Mouse (Mus musculus) heart, adult 2 months (tissue): ENCODE measurements at regions not wholly inside any gene's neighbourhood (a gene's known extent, or its start where the extent isn't known, plus 50 kb on each side); places are given as distances from the start of the nearest gene placed in this dataset.

ENCODE experiments used
- DNase-seq, 2 experiments: peaks; one replicate each; pipeline ENCODE4 v3.0.0; 2021
- H3K27ac ChIP-seq: fragments of 200-600 bp; 2 replicates; pipeline ENCODE4 v1.8.1; 2022
- H3K27me3 ChIP-seq: fragments of 200-500 bp; 2 replicates; pipeline ENCODE4 v1.6.1; 2012; ENCODE audit warnings: mild to moderate bottlenecking, low read length, inconsistent platforms, mixed read lengths; ENCODE audit not compliant: control insufficient read depth, insufficient read depth
- H3K36me3 ChIP-seq: fragments of 200-500 bp; 2 replicates; pipeline ENCODE4 v1.6.1; 2012; ENCODE audit warnings: low read length, inconsistent platforms; ENCODE audit not compliant: control insufficient read depth, insufficient read depth
- H3K4me1 ChIP-seq: fragments of 200-500 bp; 2 replicates; pipeline ENCODE4 v1.6.1; 2011; ENCODE audit warnings: low read length; ENCODE audit not compliant: control insufficient read depth, insufficient read depth
- H3K4me3 ChIP-seq: fragments of 200-600 bp; 2 replicates; pipeline ENCODE4 v1.8.1; 2022
- H3K79me2 ChIP-seq: fragments of 200-500 bp; replicated peaks from 2 replicates; pipeline ENCODE4 v1.6.1; 2012; ENCODE audit warnings: mild to moderate bottlenecking, inconsistent platforms, low read length, moderate library complexity, mixed read lengths; ENCODE audit not compliant: control insufficient read depth, insufficient read depth
- H3K9ac ChIP-seq: fragments of 200-500 bp; 2 replicates; pipeline ENCODE4 v1.6.1; 2012; ENCODE audit warnings: low read depth, mild to moderate bottlenecking, control low read depth, inconsistent platforms, low read length, mixed read lengths
- CTCF ChIP-seq: fragments of 200-600 bp; IDR thresholded peaks from 2 replicates; pipeline ENCODE4 v1.8.1; 2022; ENCODE audit warnings: antibody characterized with exemption, mild to moderate bottlenecking, moderate library complexity
- EP300 ChIP-seq: fragments of 200-500 bp; IDR thresholded peaks from 2 replicates; pipeline ENCODE4 v1.6.1; 2011; ENCODE audit warnings: low read depth, low read length, control low read depth; ENCODE audit not compliant: insufficient read depth
- POLR2A ChIP-seq: fragments of 200-500 bp; IDR thresholded peaks from 2 replicates; pipeline ENCODE4 v1.6.1; 2011; ENCODE audit warnings: mild to moderate bottlenecking, low read depth, low read length, control low read depth; ENCODE audit not compliant: insufficient read depth
- WGBS: fragments of 180-500 bp; shearing (Covaris S2); methylation state at CpG from one replicate; pipeline ENCODE4 v1.1.7; 2018; 5-methylcytosine and 5-hydroxymethylcytosine counted together
- intact Hi-C: fragments of 180-260 bp; cut with DNase I; formaldehyde crosslinking; loops from one replicate; pipeline ENCODE4 v1.15.1; 2025

DNA sequence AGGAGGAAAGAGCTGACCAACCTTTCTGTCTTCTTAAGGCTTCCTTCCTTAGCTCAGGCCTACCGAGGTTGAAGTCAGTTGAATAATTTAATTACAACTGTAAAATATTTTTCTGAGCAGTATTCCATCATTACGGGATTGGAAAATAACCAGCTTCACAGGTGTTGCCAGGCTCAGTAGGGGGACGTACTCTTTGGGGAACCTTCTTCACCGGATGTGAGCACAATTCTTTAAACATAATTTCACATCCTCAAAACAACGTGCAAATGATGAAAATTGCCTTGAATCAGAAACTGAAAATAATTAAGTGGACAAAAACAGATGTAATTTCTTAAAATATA lies 515.9 kb downstream of the Tns3 start:
- DNase-seq = no peak
- no peak for TF ChIP-seq POLR2A
- no peak for TF ChIP-seq EP300
- no peak for TF ChIP-seq CTCF
- no peak overlapping the region for H3K27ac ChIP-seq
- H3K4me1 ChIP-seq = no peaks in the 10 kb centered on the region; the same call in 1 of the 2 replicates
- intact Hi-C loops = loop anchor here (10.0 kb wide), 1 partner anchor 96 kb away; no protein-coding TSS in a partner anchor
- H3K4me3 ChIP-seq = no peak overlapping the region
- H3K79me2 ChIP-seq = no peaks in the 10 kb centered on the region
- H3K9ac ChIP-seq = no peak overlapping the region
- H3K27me3 ChIP-seq = no peaks in the 10 kb centered on the region
- WGBS = 76% methylated on average over 5 of the region's 5 CpGs
- H3K36me3 ChIP-seq = no peaks in the 10 kb centered on the region

DNA sequence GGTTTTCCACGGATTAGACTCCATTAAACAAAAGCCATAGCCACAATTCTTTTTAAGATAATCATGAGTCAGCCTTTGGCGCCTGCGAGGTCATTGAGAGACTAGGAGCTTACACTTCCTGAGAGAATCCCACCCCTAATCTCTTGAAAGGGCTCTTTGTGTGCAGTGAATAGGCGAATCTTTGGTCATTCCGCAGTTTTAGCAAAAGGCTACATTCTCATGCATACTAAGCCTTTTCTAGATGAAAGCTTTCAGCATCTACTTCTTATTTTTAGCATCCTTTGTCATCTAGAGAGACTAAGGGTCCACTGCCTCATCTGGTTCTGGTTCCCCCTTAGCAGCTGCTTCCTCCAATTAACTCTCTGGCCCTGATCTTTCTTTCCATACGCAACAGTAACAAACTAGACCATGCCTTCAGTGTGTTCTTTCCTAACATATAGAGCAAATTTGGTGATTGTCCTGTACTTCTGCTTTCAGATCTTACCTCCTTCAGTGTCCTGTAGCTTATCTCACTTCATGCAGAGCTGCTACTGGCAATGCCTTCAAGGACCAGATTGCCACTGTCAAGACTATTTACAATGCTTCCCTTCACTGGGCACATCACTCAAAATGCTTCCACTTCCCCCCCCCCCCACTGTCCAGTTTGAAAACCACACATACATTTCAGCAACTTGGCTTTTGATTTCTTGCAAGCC lies 516.4 kb downstream of the Tns3 start:
- 51% methylated on average over 6 of the region's 6 CpGs for WGBS
- no peak for TF ChIP-seq EP300
- no peak for TF ChIP-seq CTCF
- TF ChIP-seq POLR2A = no peak
- DNase-seq = no peak
- Histone ChIP-seq H3K4me1 (no peaks in the 10 kb centered on the region; the same call in 1 of the 2 replicates), H3K36me3 (no peaks in the 10 kb centered on the region), H3K9ac (no peak overlapping the region), H3K27ac (no peak overlapping the region), H3K27me3 (no peaks in the 10 kb centered on the region), H3K4me3 (no peak overlapping the region), H3K79me2 (no peaks in the 10 kb centered on the region)
- intact Hi-C loops = loop anchor here (10.0 kb wide), 1 partner anchor 97 kb away; no protein-coding TSS in a partner anchor

DNA sequence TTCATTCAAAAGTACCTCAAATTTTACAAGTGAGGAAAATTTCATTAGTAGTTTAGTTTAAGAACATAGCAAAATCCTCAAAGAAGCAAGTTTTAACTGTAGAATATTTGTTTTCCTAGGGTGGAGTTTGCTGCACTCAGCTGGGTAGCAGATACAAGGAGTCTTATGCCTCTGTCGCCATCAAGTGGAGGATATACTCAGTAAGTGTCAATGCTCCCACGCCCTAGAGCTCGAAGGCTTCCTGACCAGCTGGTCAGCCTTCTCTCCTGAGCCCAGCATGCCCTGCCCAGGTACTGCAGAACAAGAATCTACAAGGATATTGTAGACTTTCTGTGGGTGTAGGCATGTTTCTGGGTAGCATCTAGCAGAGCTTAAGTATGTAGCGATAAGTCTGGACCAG lies 527.0 kb downstream of the Tns3 start:
- H3K27me3 ChIP-seq = no peaks in the 10 kb centered on the region; the same call in 1 of the 2 replicates
- H3K4me3 ChIP-seq = no peak overlapping the region
- H3K9ac ChIP-seq = no peak overlapping the region
- no peaks in the 10 kb centered on the region for H3K36me3 ChIP-seq
- H3K4me1 ChIP-seq = no peaks in the 10 kb centered on the region; the same call in 1 of the 2 replicates
- no peak overlapping the region for H3K27ac ChIP-seq
- H3K79me2 ChIP-seq = no peaks in the 10 kb centered on the region
- DNase-seq = no peak
- TF ChIP-seq POLR2A = no peak
- TF ChIP-seq EP300 = 0 out of 2 replicates have a peak, but pooled peaks have one; percentile 23
- TF ChIP-seq CTCF = peak; percentile 66
- intact Hi-C loops = loop anchor here (10.0 kb wide), 1 partner anchor 923 kb away; the partner anchor contains the start of gene Igfbp3
- WGBS = 33% methylated on average over 4 of the region's 4 CpGs

DNA sequence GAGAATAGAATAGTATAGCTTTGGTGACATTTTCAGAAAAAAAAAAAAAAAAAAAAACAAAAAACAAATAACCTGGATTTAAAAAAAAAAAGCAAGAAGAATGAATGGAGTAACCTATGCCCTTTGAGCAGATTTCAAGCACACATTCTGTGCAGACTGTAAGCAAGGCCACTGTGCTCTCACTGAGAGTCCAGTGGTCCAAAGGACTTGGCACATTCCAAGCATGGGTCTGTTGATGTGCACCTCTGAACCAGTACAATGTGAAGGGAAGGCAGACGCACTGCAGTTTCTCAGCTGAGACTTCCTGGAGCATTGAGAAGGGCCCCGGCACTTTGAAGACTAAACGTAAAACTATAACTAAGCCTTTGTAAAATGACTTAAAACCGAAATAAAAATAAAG lies 527.7 kb downstream of the Tns3 start:
- Histone ChIP-seq H3K27me3 (no peaks in the 10 kb centered on the region; the same call in 1 of the 2 replicates), H3K9ac (no peak overlapping the region), H3K4me1 (no peaks in the 10 kb centered on the region; the same call in 1 of the 2 replicates), H3K27ac (no peak overlapping the region), H3K4me3 (no peak overlapping the region), H3K79me2 (no peaks in the 10 kb centered on the region), H3K36me3 (no peaks in the 10 kb centered on the region)
- TF ChIP-seq EP300 = no peak
- TF ChIP-seq CTCF = no peak
- TF ChIP-seq POLR2A = no peak
- no peak for DNase-seq
- WGBS = 80% methylated on average over 4 of the region's 4 CpGs
- intact Hi-C loops = loop anchor here (10.0 kb wide), 1 partner anchor 922 kb away; the partner anchor contains the start of gene Igfbp3

DNA sequence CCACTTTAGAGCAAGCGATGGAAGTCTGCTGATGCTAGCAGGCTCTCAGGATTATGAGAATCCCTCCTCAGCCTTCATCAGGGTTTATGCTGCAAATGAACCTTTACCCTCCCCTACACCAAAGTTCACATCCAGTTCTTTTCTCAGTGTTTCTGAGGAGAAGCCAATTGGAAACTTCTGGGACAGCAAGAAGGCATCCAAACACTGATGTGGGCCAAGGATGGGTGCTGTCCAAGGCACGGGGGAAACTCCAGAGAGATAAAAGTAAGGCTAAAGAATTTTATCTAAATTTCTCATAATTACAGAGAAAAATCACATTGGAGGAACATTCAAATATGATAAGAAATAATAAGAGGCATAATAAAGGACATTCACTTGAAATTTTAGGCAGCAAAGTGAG lies 555.0 kb downstream of the Tns3 start:
- no peak for TF ChIP-seq EP300
- no peak for TF ChIP-seq CTCF
- TF ChIP-seq POLR2A = no peak
- H3K9ac ChIP-seq = no peak overlapping the region
- H3K27me3 ChIP-seq = no peaks in the 10 kb centered on the region
- no peaks in the 10 kb centered on the region for H3K36me3 ChIP-seq
- no peak overlapping the region for H3K27ac ChIP-seq
- no peaks in the 10 kb centered on the region for H3K79me2 ChIP-seq
- 67% methylated on average over 2 of the region's 2 CpGs for WGBS
- intact Hi-C loops = no loop called here
- no peak overlapping the region for H3K4me3 ChIP-seq
- DNase-seq = peak; percentile 40 to 48
- no peaks in the 10 kb centered on the region for H3K4me1 ChIP-seq

DNA sequence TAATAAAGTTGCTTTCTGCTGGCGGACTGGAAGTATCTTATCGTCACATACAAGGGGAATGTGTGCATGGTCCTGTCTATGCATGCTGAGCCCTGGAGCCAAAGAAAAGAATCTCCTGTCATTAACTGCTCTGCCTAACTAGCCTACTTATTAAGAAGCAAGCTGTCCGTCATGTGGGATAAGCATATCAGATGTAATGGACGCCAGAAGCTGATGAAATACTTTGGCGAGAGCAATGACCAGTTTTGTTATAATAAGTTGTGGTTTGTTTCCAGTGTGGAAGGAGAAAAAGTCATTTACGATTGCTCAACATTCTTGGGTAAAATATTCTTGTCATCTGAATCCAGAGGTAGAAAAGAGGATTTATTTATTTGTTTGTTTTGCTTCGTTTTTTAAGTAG lies 563.2 kb downstream of the Tns3 start:
- TF ChIP-seq EP300 = no peak
- TF ChIP-seq POLR2A = no peak
- no peak for TF ChIP-seq CTCF
- Histone ChIP-seq H3K4me1 (no peaks in the 10 kb centered on the region), H3K36me3 (no peaks in the 10 kb centered on the region), H3K27me3 (no peaks in the 10 kb centered on the region), H3K79me2 (no peaks in the 10 kb centered on the region), H3K27ac (no peak overlapping the region), H3K9ac (no peak overlapping the region), H3K4me3 (no peak overlapping the region)
- intact Hi-C loops = no loop called here
- WGBS = 60% methylated on average over 7 of the region's 7 CpGs
- peak in 1 of 2 experiments; percentile 16 for DNase-seq
